Mouse (Mus musculus): ENCODE measurements around the gene Sectm1a. TPM values are rescaled to one million over a fixed set of nuclear protein-coding genes. Genes with fewer than 3 reads are reported as not detected.
"Not testable (repeated sequence)": the region's sequence is repeated elsewhere in the genome, so short reads cannot be mapped to it uniquely, and the experiment has no call there.

Gene Sectm1a
- polyA plus RNA-seq, 1 experiment: 0.88 TPM

- Histone ChIP-seq H3K27ac (ENCODE audit: insufficient read depth, low read depth, low read length) (no peak overlapping the region), H3K4me3 (ENCODE audit: insufficient read depth, low read length) (no peak overlapping the region), H3K4me1 (ENCODE audit: control insufficient read depth, insufficient read depth, low read length) (peaks cover 10% of the 10 kb centered on the region)
- TF ChIP-seq POLR2A (IDR thresholded peaks at IDR 0.05; ENCODE audit: borderline replicate concordance, low read depth, low read length) (no peak), CTCF (IDR thresholded peaks at IDR 0.05; ENCODE audit: low read depth, low read length) (no peak)
These were observed 5.4 kb downstream of the Sectm1a start for GRCm38 (mm10) chr11:121075655-121076054.

GRCm38 (mm10) chr11:121069662-121070061, 11.4 kb downstream of the Sectm1a start:
- H3K4me3 ChIP-seq (ENCODE audit: insufficient read depth, low read length); H3K4me1 ChIP-seq (ENCODE audit: control insufficient read depth, insufficient read depth, low read length); H3K27ac ChIP-seq (ENCODE audit: insufficient read depth, low read depth, low read length): not testable (repeated sequence)

- Histone ChIP-seq H3K27ac (ENCODE audit: insufficient read depth, low read depth, low read length) (no peak overlapping the region), H3K4me3 (ENCODE audit: insufficient read depth, low read length) (no peak overlapping the region), H3K4me1 (ENCODE audit: control insufficient read depth, insufficient read depth, low read length) (no peaks in the 10 kb centered on the region)
- TF ChIP-seq CTCF (IDR thresholded peaks at IDR 0.05; ENCODE audit: low read depth, low read length) (no peak), POLR2A (IDR thresholded peaks at IDR 0.05; ENCODE audit: borderline replicate concordance, low read depth, low read length) (no peak)
These were observed 13.1 kb downstream of the Sectm1a start for GRCm38 (mm10) chr11:121067895-121068294.

GRCm38 (mm10) chr11:121064197-121064596, 16.8 kb downstream of the Sectm1a start:
- H3K27ac ChIP-seq (ENCODE audit: insufficient read depth, low read depth, low read length): no peak overlapping the region
- TF ChIP-seq POLR2A (IDR thresholded peaks at IDR 0.05; ENCODE audit: borderline replicate concordance, low read depth, low read length) (no peak), CTCF (IDR thresholded peaks at IDR 0.05; ENCODE audit: low read depth, low read length) (no peak)
- no peaks in the 10 kb centered on the region for H3K4me1 ChIP-seq (ENCODE audit: control insufficient read depth, insufficient read depth, low read length)
- H3K4me3 ChIP-seq (ENCODE audit: insufficient read depth, low read length): no peak overlapping the region

- Histone ChIP-seq H3K4me1 (ENCODE audit: control insufficient read depth, insufficient read depth, low read length) (no peaks in the 10 kb centered on the region), H3K4me3 (ENCODE audit: insufficient read depth, low read length) (no peak within 1 kb of the TSS), H3K27ac (ENCODE audit: insufficient read depth, low read depth, low read length) (no peak within 1 kb of the TSS)
- TF ChIP-seq CTCF (IDR thresholded peaks at IDR 0.05; ENCODE audit: low read depth, low read length) (no peak), POLR2A (IDR thresholded peaks at IDR 0.05; ENCODE audit: borderline replicate concordance, low read depth, low read length) (no peak)
These were observed 17.6 kb downstream of the Sectm1a start, which contains the start of gene Sectm1b for GRCm38 (mm10) chr11:121063379-121063778. Gene Sectm1b (minus strand): TSS chr11:121063569.

- TF ChIP-seq POLR2A (IDR thresholded peaks at IDR 0.05; ENCODE audit: borderline replicate concordance, low read depth, low read length) (no peak), CTCF (IDR thresholded peaks at IDR 0.05; ENCODE audit: low read depth, low read length) (no peak)
- Histone ChIP-seq H3K4me3 (ENCODE audit: insufficient read depth, low read length) (no peak overlapping the region), H3K27ac (ENCODE audit: insufficient read depth, low read depth, low read length) (no peak overlapping the region), H3K4me1 (ENCODE audit: control insufficient read depth, insufficient read depth, low read length) (peaks cover 3% of the 10 kb centered on the region)
These were observed 19.4 kb downstream of the Sectm1a start for GRCm38 (mm10) chr11:121061615-121062014.

- H3K4me1 ChIP-seq (ENCODE audit: control insufficient read depth, insufficient read depth, low read length); H3K4me3 ChIP-seq (ENCODE audit: insufficient read depth, low read length); H3K27ac ChIP-seq (ENCODE audit: insufficient read depth, low read depth, low read length): not testable (repeated sequence)
These were observed 20.5 kb downstream of the Sectm1a start for GRCm38 (mm10) chr11:121060401-121061067.

GRCm38 (mm10) chr11:121059471-121059870, 21.5 kb downstream of the Sectm1a start:
- Histone ChIP-seq H3K4me1 (ENCODE audit: control insufficient read depth, insufficient read depth, low read length) (peaks cover 7% of the 10 kb centered on the region), H3K4me3 (ENCODE audit: insufficient read depth, low read length) (no peak overlapping the region), H3K27ac (ENCODE audit: insufficient read depth, low read depth, low read length) (no peak overlapping the region)
- TF ChIP-seq CTCF (IDR thresholded peaks at IDR 0.05; ENCODE audit: low read depth, low read length) (no peak), POLR2A (IDR thresholded peaks at IDR 0.05; ENCODE audit: borderline replicate concordance, low read depth, low read length) (no peak)

GRCm38 (mm10) chr11:121058956-121059355, 22.1 kb downstream of the Sectm1a start:
- Histone ChIP-seq H3K4me3 (ENCODE audit: insufficient read depth, low read length) (no peak overlapping the region), H3K27ac (ENCODE audit: insufficient read depth, low read depth, low read length) (no peak overlapping the region), H3K4me1 (ENCODE audit: control insufficient read depth, insufficient read depth, low read length) (peaks cover 7% of the 10 kb centered on the region)
- TF ChIP-seq POLR2A (IDR thresholded peaks at IDR 0.05; ENCODE audit: borderline replicate concordance, low read depth, low read length) (no peak), CTCF (IDR thresholded peaks at IDR 0.05; ENCODE audit: low read depth, low read length) (no peak)

- no peak for TF ChIP-seq CTCF (IDR thresholded peaks at IDR 0.05; ENCODE audit: low read depth, low read length)
- no peak for TF ChIP-seq POLR2A (IDR thresholded peaks at IDR 0.05; ENCODE audit: borderline replicate concordance, low read depth, low read length)
- Histone ChIP-seq H3K4me3 (ENCODE audit: insufficient read depth, low read length) (no peak overlapping the region), H3K4me1 (ENCODE audit: control insufficient read depth, insufficient read depth, low read length) (peaks cover 7% of the 10 kb centered on the region), H3K27ac (ENCODE audit: insufficient read depth, low read depth, low read length) (no peak overlapping the region)
These were observed 22.9 kb downstream of the Sectm1a start for GRCm38 (mm10) chr11:121058122-121058521.

All from bone marrow macrophage, adult 2 months (primary cell).